Mouse (Mus musculus) bone marrow macrophage, adult 2 months (primary cell): ENCODE data around the gene Snx1.

Experiments
- CTCF ChIP-seq: IDR thresholded peaks from 2 replicates; pipeline ENCODE4 v1.5.1; 2012; ENCODE audit warnings: low read depth, mild to moderate bottlenecking, low read length, moderate library complexity
- POLR2A ChIP-seq: IDR thresholded peaks from 2 replicates; pipeline ENCODE4 v1.6.1; 2012; ENCODE audit warnings: mild to moderate bottlenecking, low read depth, low read length, borderline replicate concordance

GRCm38 (mm10) chr9:66081999-66082398 lies 44.4 kb downstream of the Snx1 start:
- TF ChIP-seq CTCF (no peak), POLR2A (no peak)
